Mouse (Mus musculus): ENCODE data around the gene Fgf8.

- no peak for TF ChIP-seq CTCF (IDR thresholded peaks at IDR 0.05; ENCODE audit: insufficient read depth, low read length)
- TF ChIP-seq POLR2A (IDR thresholded peaks at IDR 0.05; ENCODE audit: borderline replicate concordance, extremely low read depth, low read depth, low read length): no peak
These were observed 45.6 kb upstream of the Fgf8 start for GRCm38 (mm10) chr19:45788337-45788736.

Data from lung, adult 2 months (tissue).